Mouse (Mus musculus): ENCODE results near the gene Zcwpw1. TPM values are rescaled to one million over a fixed set of nuclear protein-coding genes. Genes with fewer than 3 reads are reported as not detected.

Gene Zcwpw1
- polyA plus RNA-seq, 1 experiment: 12.4 TPM

- WGBS: 87% methylated on average over 13 of the region's 13 CpGs
- TF ChIP-seq POLR2A (IDR thresholded peaks at IDR 0.05; ENCODE audit: borderline replicate concordance, insufficient read depth, low read length) (no peak), CTCF (IDR thresholded peaks at IDR 0.05; ENCODE audit: borderline replicate concordance, insufficient read depth, low read depth, low read length) (no peak)
- H3K4me3 ChIP-seq (replicated peaks; ENCODE audit: insufficient read depth, low read depth, low read length): no peak overlapping the region
- DNase-seq: no peak
- H3K27ac ChIP-seq (ENCODE audit: insufficient read depth, low read length): no peak overlapping the region
- H3K27me3 ChIP-seq (ENCODE audit: control insufficient read depth, insufficient read depth, low read length): no peaks in the 10 kb centered on the region
- peaks cover 12% of the 10 kb centered on the region for H3K4me1 ChIP-seq (ENCODE audit: control insufficient read depth, insufficient read depth, low read length)
These were observed 36.2 kb upstream of the Zcwpw1 start for GRCm38 (mm10) chr5:137751221-137751887.

DNA sequence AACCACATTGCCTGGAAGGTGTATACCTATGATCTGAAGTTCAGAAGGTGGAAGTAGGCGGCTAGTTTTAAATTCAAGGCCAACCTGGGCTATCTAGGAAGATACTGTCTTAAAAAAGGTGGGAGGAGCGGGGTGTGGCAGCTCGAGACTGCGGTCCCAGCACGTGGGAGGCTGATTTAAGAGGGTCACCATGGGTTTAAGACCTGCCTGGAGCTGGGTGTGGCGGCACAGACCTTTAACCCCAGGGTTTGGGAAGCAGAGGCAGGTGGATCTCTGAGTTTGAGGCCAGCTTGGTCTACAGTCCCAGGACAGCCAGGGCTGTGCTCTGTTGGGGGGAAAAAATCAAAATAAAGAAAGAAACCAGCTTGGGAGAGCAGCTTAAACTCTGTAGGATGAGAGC is 35.6 kb upstream of the Zcwpw1 start:
- Histone ChIP-seq H3K27me3 (ENCODE audit: control insufficient read depth, insufficient read depth, low read length) (no peaks in the 10 kb centered on the region), H3K27ac (ENCODE audit: insufficient read depth, low read length) (no peak overlapping the region), H3K4me1 (ENCODE audit: control insufficient read depth, insufficient read depth, low read length) (peaks cover 18% of the 10 kb centered on the region), H3K4me3 (replicated peaks; ENCODE audit: insufficient read depth, low read depth, low read length) (no peak overlapping the region)
- TF ChIP-seq CTCF (IDR thresholded peaks at IDR 0.05; ENCODE audit: borderline replicate concordance, insufficient read depth, low read depth, low read length) (no peak), POLR2A (IDR thresholded peaks at IDR 0.05; ENCODE audit: borderline replicate concordance, insufficient read depth, low read length) (no peak)
- no peak for DNase-seq
- WGBS: 93% methylated on average over 6 of the region's 6 CpGs

- 67% methylated on average over 13 of the region's 13 CpGs for WGBS
- peaks cover 20% of the 10 kb centered on the region for H3K4me1 ChIP-seq (ENCODE audit: control insufficient read depth, insufficient read depth, low read length)
- TF ChIP-seq CTCF (IDR thresholded peaks at IDR 0.05; ENCODE audit: borderline replicate concordance, insufficient read depth, low read depth, low read length): no peak
- no peak for TF ChIP-seq POLR2A (IDR thresholded peaks at IDR 0.05; ENCODE audit: borderline replicate concordance, insufficient read depth, low read length)
- H3K4me3 ChIP-seq (replicated peaks; ENCODE audit: insufficient read depth, low read depth, low read length): no peak overlapping the region
- H3K27me3 ChIP-seq (ENCODE audit: control insufficient read depth, insufficient read depth, low read length): no peaks in the 10 kb centered on the region
- no peak overlapping the region for H3K27ac ChIP-seq (ENCODE audit: insufficient read depth, low read length)
- DNase-seq: no peak
These were observed 34.3 kb upstream of the Zcwpw1 start for GRCm38 (mm10) chr5:137753111-137753832.

- no peak for DNase-seq
- Histone ChIP-seq H3K4me3 (replicated peaks; ENCODE audit: insufficient read depth, low read depth, low read length) (no peak overlapping the region), H3K4me1 (ENCODE audit: control insufficient read depth, insufficient read depth, low read length) (peaks cover 20% of the 10 kb centered on the region), H3K27me3 (ENCODE audit: control insufficient read depth, insufficient read depth, low read length) (no peaks in the 10 kb centered on the region), H3K27ac (ENCODE audit: insufficient read depth, low read length) (no peak overlapping the region; the same call in 1 of the 2 replicates)
- TF ChIP-seq CTCF (IDR thresholded peaks at IDR 0.05; ENCODE audit: borderline replicate concordance, insufficient read depth, low read depth, low read length): no peak
- no peak for TF ChIP-seq POLR2A (IDR thresholded peaks at IDR 0.05; ENCODE audit: borderline replicate concordance, insufficient read depth, low read length)
- 58% methylated on average over 5 of the region's 5 CpGs for WGBS
These were observed 32.2 kb upstream of the Zcwpw1 start for GRCm38 (mm10) chr5:137755425-137755824.

GRCm38 (mm10) chr5:137756106-137756505 is 31.5 kb upstream of the Zcwpw1 start:
- Histone ChIP-seq H3K4me1 (ENCODE audit: control insufficient read depth, insufficient read depth, low read length) (peaks cover 20% of the 10 kb centered on the region), H3K27ac (ENCODE audit: insufficient read depth, low read length) (no peak overlapping the region; the same call in 1 of the 2 replicates), H3K27me3 (ENCODE audit: control insufficient read depth, insufficient read depth, low read length) (no peaks in the 10 kb centered on the region), H3K4me3 (replicated peaks; ENCODE audit: insufficient read depth, low read depth, low read length) (no peak overlapping the region)
- WGBS: 34% methylated on average over 3 of the region's 3 CpGs
- DNase-seq: peak; percentile 13 to 65
- TF ChIP-seq POLR2A (IDR thresholded peaks at IDR 0.05; ENCODE audit: borderline replicate concordance, insufficient read depth, low read length): no peak
- no peak for TF ChIP-seq CTCF (IDR thresholded peaks at IDR 0.05; ENCODE audit: borderline replicate concordance, insufficient read depth, low read depth, low read length)

DNA sequence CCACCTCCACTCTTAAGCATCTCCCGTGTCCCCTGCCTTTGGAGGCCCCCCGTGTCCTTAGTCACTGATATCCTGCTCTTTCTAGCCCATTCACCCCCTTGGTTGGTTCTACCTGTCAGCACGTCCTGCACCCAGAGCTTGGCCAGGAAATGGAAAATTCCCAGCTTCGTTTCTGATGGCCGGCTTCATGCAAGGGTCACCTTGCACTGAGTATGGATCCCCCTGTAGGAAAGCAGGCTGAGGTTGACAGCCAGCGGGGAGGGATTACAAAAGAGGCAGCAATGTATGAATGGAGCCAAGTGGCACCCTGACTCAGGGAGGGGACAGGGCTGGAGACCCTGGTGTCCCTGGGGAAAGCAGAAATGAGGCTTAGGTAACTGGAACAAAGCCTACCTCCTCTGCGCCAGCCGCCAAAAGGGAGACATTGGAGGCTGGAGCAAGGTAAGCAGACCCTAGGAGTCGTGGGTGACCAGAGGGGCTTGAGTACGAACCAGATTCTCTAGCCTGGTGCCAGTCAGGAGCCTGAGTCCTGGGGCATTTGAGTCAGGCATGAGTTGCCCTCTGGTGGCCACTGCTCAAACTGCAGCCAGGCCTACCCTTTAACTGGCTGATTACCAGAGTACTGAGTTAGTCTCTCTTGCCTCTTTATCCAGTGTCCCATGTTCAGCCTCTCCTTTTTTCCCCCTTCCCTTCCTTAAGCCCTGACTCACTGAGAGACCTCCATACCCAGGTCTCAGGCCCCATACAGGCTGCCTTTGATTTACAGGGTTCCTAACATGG is 30.5 kb upstream of the Zcwpw1 start:
- H3K4me3 ChIP-seq (replicated peaks; ENCODE audit: insufficient read depth, low read depth, low read length): no peak overlapping the region
- H3K27me3 ChIP-seq (ENCODE audit: control insufficient read depth, insufficient read depth, low read length): no peaks in the 10 kb centered on the region
- WGBS: 40% methylated on average over 10 of the region's 10 CpGs
- peak; percentile 85 to 91 for DNase-seq
- peaks cover 20% of the 10 kb centered on the region for H3K4me1 ChIP-seq (ENCODE audit: control insufficient read depth, insufficient read depth, low read length)
- TF ChIP-seq CTCF (IDR thresholded peaks at IDR 0.05; ENCODE audit: borderline replicate concordance, insufficient read depth, low read depth, low read length) (peak; percentile 97), POLR2A (IDR thresholded peaks at IDR 0.05; ENCODE audit: borderline replicate concordance, insufficient read depth, low read length) (no peak)
- H3K27ac ChIP-seq (ENCODE audit: insufficient read depth, low read length): no peak overlapping the region

GRCm38 (mm10) chr5:137757887-137758286 is 29.7 kb upstream of the Zcwpw1 start:
- Histone ChIP-seq H3K4me3 (replicated peaks; ENCODE audit: insufficient read depth, low read depth, low read length) (peak overlapping the region; percentile 6), H3K27ac (ENCODE audit: insufficient read depth, low read length) (peak overlapping the region; percentile 82)
- DNase-seq: peak; percentile 56 to 76

More at GRCm38 (mm10) chr5:137757887-137758286, 29.7 kb upstream of the Zcwpw1 start:
- WGBS: 26% methylated on average over 6 of the region's 6 CpGs
- H3K27me3 ChIP-seq (ENCODE audit: control insufficient read depth, insufficient read depth, low read length): no peaks in the 10 kb centered on the region
- peaks cover 20% of the 10 kb centered on the region for H3K4me1 ChIP-seq (ENCODE audit: control insufficient read depth, insufficient read depth, low read length)
- no peak for TF ChIP-seq POLR2A (IDR thresholded peaks at IDR 0.05; ENCODE audit: borderline replicate concordance, insufficient read depth, low read length)
- no peak for TF ChIP-seq CTCF (IDR thresholded peaks at IDR 0.05; ENCODE audit: borderline replicate concordance, insufficient read depth, low read depth, low read length)

Data from cerebellum, adult 2 months (tissue).